Mouse (Mus musculus) midbrain, embryonic 13.5 days (tissue): Measurements from ENCODE around the gene Hyou1. TPM values are rescaled to one million over a fixed set of nuclear protein-coding genes. Genes with fewer than 3 reads are reported as not detected.
"Not testable (repeated sequence)": the region's sequence is repeated elsewhere in the genome, so short reads cannot be mapped to it uniquely, and the experiment has no call there.

Source experiments
- ATAC-seq: fragments of 200-750 bp; cut with Nextera tagmentation; 2 replicates; pipeline ENCODE4 v1.8.0; 2017; ENCODE audit warnings: mild to moderate bottlenecking, moderate TSS enrichment, moderate library complexity
- H3K27ac ChIP-seq: fragments of 300-500 bp; sonication (generic); 2 replicates; pipeline ENCODE4 v1.5.1; 2015; ENCODE audit warnings: inconsistent platforms, mild to moderate bottlenecking, moderate library complexity
- H3K27me3 ChIP-seq: fragments of 300-500 bp; sonication (generic); 2 replicates; pipeline ENCODE4 v1.6.1; 2015; ENCODE audit warnings: mild to moderate bottlenecking, inconsistent platforms
- H3K36me3 ChIP-seq: fragments of 300-500 bp; sonication (generic); 2 replicates; pipeline ENCODE4 v1.6.1; 2015; ENCODE audit warnings: mild to moderate bottlenecking, inconsistent platforms
- H3K4me1 ChIP-seq: fragments of 300-500 bp; sonication (generic); replicated peaks from 2 replicates; pipeline ENCODE4 v1.6.1; 2015; ENCODE audit warnings: inconsistent platforms
- H3K4me2 ChIP-seq: fragments of 300-500 bp; sonication (generic); replicated peaks from 2 replicates; pipeline ENCODE4 v1.6.1; 2015; ENCODE audit warnings: moderate library complexity, mild to moderate bottlenecking, inconsistent platforms
- H3K4me3 ChIP-seq: fragments of 300-500 bp; sonication (generic); replicated peaks from 2 replicates; pipeline ENCODE4 v1.5.1; 2015; ENCODE audit warnings: mild to moderate bottlenecking, inconsistent platforms
- H3K9ac ChIP-seq: fragments of 300-500 bp; sonication (generic); replicated peaks from 2 replicates; pipeline ENCODE4 v1.6.1; 2015; ENCODE audit warnings: mild to moderate bottlenecking, inconsistent platforms
- H3K9me3 ChIP-seq: fragments of 300-500 bp; sonication (generic); 2 replicates; pipeline ENCODE4 v1.6.1; 2016; ENCODE audit warnings: mild to moderate bottlenecking, inconsistent platforms
- WGBS: fragments of 180-500 bp; shearing (Covaris S2); methylation state at CpG from one replicate; pipeline ENCODE4 v1.1.7; 2015; 5-methylcytosine and 5-hydroxymethylcytosine counted together
- polyA plus RNA-seq: library from polyadenylated mRNA; unstranded; fragments of >200 nt; fragmentation: Nextera tagmentation; extraction: Ambion mirVana; gene quantifications from 2 replicates; pipeline ENCODE4 v1.2.1, GENCODE M21; 2015

Hyou1 gene
- polyA plus RNA-seq, 1 experiment from 2014 or later: 28.4 TPM

DNA sequence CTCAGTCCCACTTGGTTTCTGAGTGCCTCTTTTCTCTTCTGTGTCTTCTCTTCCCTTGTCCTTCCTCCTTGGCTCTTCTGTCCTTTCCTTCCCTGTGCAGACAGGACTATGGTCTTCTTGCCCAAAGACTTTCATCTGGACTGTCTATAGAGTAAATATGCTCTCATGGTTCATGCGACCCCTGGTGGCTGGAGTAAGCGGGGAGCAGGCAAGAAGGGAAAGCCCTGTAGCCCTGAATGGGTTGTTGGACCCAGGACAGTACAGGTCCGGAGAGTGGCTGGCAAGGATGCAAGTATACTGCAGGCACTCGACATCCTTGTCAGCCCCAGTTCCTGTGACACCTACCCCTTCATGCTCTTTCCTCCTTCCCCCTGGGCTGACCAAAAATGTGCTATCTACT, 12.2 kb downstream of the Hyou1 start:
- Histone ChIP-seq H3K9ac (no peak overlapping the region), H3K4me1 (peaks cover 6% of the 10 kb centered on the region), H3K9me3 (no peaks in the 10 kb centered on the region), H3K36me3 (peaks cover 59% of the 10 kb centered on the region), H3K4me3 (no peak overlapping the region), H3K4me2 (no peak overlapping the region), H3K27me3 (no peaks in the 10 kb centered on the region), H3K27ac (no peak overlapping the region)
- peak; percentile 52 for ATAC-seq
- WGBS: 46% methylated on average over 4 of the region's 4 CpGs

GRCm38 (mm10) chr9:44396684-44397411, 17.6 kb downstream of the Hyou1 start, which contains the start of gene Slc37a4:
Gene Slc37a4, plus strand, starts transcription at chr9:44396852.
- H3K4me1 ChIP-seq: peaks cover 28% of the 10 kb centered on the region
- H3K9ac ChIP-seq: peak within 1 kb of the TSS; percentile 83
- H3K36me3 ChIP-seq: peaks cover 41% of the 10 kb centered on the region
- H3K9me3 ChIP-seq: no peaks in the 10 kb centered on the region
- H3K27ac ChIP-seq: peak within 1 kb of the TSS; percentile 90
- under 1% methylated on average over 43 of the region's 43 CpGs for WGBS
- peak within 1 kb of the TSS; percentile 75 for H3K4me3 ChIP-seq
- no peaks in the 10 kb centered on the region for H3K27me3 ChIP-seq
- peak; percentile 99 for ATAC-seq
- H3K4me2 ChIP-seq: peak within 1 kb of the TSS; percentile 84

DNA sequence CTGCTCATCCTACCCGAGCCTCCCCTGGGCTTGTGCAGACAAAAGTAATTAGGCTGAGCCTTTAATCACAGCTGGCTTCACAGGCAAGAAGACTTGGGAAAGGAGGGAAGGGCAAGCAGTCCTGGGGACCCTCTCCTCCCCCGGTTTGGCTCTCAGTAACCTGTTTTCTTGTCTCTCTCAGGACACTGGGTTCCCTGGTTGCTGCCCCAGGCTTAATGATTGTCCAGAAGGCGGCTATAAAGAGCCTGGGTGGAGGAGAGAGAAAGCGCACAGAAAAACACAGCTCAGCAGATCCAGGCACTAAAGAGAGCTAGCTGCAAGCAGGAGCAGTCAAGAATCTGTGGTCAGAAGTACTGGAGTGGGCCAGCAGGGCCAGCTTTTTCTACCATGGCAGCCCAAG, 18.8 kb downstream of the Hyou1 start:
- no peaks in the 10 kb centered on the region for H3K27me3 ChIP-seq
- H3K4me3 ChIP-seq: peak overlapping the region; percentile 75
- peak overlapping the region; percentile 84 for H3K4me2 ChIP-seq
- peak overlapping the region; percentile 4; the same call in 1 of the 2 replicates for H3K27ac ChIP-seq
- WGBS: 12% methylated on average over 4 of the region's 4 CpGs
- ATAC-seq: no peak
- no peaks in the 10 kb centered on the region for H3K9me3 ChIP-seq
- H3K9ac ChIP-seq: peak overlapping the region; percentile 83
- H3K36me3 ChIP-seq: peaks cover 47% of the 10 kb centered on the region
- H3K4me1 ChIP-seq: peaks cover 28% of the 10 kb centered on the region

GRCm38 (mm10) chr9:44398551-44398950, 19.3 kb downstream of the Hyou1 start:
- peak overlapping the region; percentile 83 for H3K9ac ChIP-seq
- no peak overlapping the region for H3K27ac ChIP-seq
- WGBS: 83% methylated on average over 9 of the region's 9 CpGs
- H3K4me2 ChIP-seq: peak overlapping the region; percentile 84
- no peaks in the 10 kb centered on the region for H3K27me3 ChIP-seq
- no peaks in the 10 kb centered on the region for H3K9me3 ChIP-seq
- ATAC-seq: no peak
- 0 out of 2 replicates have a peak overlapping the region, but pooled peaks have one; percentile 75 for H3K4me3 ChIP-seq
- H3K36me3 ChIP-seq: peaks cover 52% of the 10 kb centered on the region
- H3K4me1 ChIP-seq: peaks cover 29% of the 10 kb centered on the region

DNA sequence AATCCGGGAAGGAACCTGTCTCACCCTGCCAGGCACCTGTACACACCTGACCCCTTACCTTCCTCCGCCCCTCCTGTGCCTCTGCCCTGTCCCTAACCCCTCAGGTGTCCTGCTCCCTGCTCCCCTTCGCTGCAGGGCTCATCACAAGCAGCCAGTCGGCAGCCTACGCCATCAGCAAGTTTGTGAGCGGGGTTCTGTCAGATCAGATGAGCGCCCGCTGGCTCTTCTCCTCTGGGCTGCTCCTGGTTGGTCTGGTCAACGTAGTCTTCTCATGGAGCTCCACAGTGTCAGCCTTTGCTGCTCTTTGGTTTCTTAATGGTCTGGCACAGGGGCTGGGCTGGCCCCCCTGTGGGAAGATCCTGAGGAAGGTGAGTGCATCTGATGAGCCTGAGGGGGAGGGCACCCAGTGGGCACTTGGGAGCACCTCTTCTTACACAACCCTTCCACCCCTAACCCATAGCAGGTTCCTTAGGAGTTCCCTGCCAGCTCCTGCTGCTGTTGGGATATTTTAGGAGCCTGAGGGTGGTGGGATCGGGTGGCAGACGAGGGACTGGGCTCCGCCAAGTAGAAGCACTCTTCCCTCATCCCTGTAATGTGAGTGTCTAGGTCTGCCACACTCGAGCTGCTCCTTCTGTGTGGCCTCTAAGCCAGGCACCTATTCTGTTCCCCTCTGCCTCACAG, 20.0 kb downstream of the Hyou1 start:
- H3K4me2 ChIP-seq: peak overlapping the region; percentile 84; the same call in 1 of the 2 replicates
- H3K4me3 ChIP-seq: no peak overlapping the region
- no peak overlapping the region for H3K27ac ChIP-seq
- peak overlapping the region; percentile 83; the same call in 1 of the 2 replicates for H3K9ac ChIP-seq
- no peaks in the 10 kb centered on the region for H3K27me3 ChIP-seq
- no peaks in the 10 kb centered on the region for H3K9me3 ChIP-seq
- peaks cover 33% of the 10 kb centered on the region for H3K4me1 ChIP-seq
- WGBS: 82% methylated on average over 13 of the region's 13 CpGs
- H3K36me3 ChIP-seq: peaks cover 59% of the 10 kb centered on the region
- no peak for ATAC-seq

DNA sequence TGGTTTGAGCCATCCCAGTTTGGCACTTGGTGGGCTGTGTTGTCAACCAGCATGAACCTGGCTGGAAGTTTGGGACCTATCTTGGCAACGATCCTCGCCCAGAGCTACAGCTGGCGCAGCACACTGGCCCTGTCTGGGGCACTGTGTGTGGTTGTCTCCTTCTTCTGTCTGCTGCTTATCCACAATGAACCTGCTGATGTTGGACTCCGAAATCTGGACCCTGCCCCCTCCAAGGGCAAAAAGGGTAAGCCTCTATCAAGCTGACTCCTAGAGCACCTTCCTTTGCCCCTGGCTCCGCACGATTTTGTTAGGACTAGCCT, 20.5 kb downstream of the Hyou1 start:
- 94% methylated on average over 6 of the region's 6 CpGs for WGBS
- Histone ChIP-seq H3K36me3 (peaks cover 64% of the 10 kb centered on the region), H3K9ac (no peak overlapping the region), H3K4me1 (peaks cover 36% of the 10 kb centered on the region), H3K4me2 (no peak overlapping the region), H3K9me3 (no peaks in the 10 kb centered on the region), H3K4me3 (no peak overlapping the region), H3K27me3 (no peaks in the 10 kb centered on the region), H3K27ac (no peak overlapping the region)
- ATAC-seq: no peak

GRCm38 (mm10) chr9:44401081-44401480, 21.8 kb downstream of the Hyou1 start:
- Histone ChIP-seq H3K27ac (no peak overlapping the region), H3K4me3 (no peak overlapping the region), H3K9me3 (no peaks in the 10 kb centered on the region), H3K4me2 (no peak overlapping the region), H3K27me3 (no peaks in the 10 kb centered on the region), H3K4me1 (peaks cover 47% of the 10 kb centered on the region), H3K36me3 (peaks cover 70% of the 10 kb centered on the region), H3K9ac (no peak overlapping the region)
- WGBS: 87% methylated on average over 4 of the region's 4 CpGs
- no peak for ATAC-seq

- Histone ChIP-seq H3K36me3 (peaks cover 67% of the 10 kb centered on the region), H3K4me2 (no peak overlapping the region)
- 86% methylated on average over 3 of the region's 3 CpGs for WGBS
Measured at GRCm38 (mm10) chr9:44405011-44405410, 25.7 kb downstream of the Hyou1 start.

DNA sequence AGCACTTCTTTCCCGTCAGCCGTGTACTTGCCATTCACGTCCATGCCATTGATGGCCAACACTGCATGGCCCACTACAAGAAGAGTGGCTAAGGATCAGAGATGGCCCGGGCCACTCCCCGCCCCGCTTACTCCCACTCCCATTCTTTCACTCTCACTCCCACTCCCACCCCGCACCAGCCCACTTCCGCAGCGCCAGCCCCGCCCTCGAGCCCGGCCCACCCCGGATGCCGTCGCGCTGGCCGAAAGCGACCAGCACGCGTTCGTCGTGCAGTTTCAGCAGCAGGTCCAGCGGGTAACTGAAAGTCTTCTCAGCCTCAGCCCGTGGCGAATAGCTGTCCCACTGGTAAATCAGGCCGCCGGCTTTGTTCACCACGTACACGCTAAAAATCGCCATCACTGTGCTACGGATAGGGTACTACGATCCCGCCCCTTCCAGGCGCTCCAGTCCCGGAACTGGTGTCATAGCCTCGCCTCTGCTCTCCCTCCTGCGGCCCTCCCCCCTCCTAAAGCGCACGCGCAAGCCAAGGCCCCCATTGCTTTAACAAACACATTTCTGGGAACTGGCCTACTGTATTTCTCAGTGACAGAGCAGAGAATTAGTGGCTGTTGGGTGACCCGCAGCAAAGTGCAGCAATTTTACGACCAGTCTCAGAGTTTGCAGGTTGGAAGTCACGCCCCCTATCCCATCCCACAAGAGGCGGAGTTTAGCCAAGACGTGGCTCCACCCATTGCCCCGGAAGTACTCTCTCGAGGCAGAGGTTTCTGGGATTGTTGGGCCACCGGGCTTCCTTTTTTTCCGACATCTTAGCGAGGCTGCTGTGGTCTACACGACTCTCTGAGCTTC, 27.8 kb downstream of the Hyou1 start, which contains the start of the genes Rps25 and Trappc4:
Gene Rps25, plus strand, starts transcription at position 234 of the 846 bp plus-strand sequence.
Gene Trappc4, minus strand, starts transcription at position 695 of the 846 bp plus-strand sequence.
- Histone ChIP-seq H3K4me2 (peak within 1 kb of the TSS; percentile 81), H3K36me3 (peaks cover 67% of the 10 kb centered on the region), H3K27me3 (no peaks in the 10 kb centered on the region), H3K9ac (peak within 1 kb of the TSS; percentile 84), H3K27ac (peak within 1 kb of the TSS; percentile 94), H3K4me1 (peaks cover 41% of the 10 kb centered on the region), H3K4me3 (peak within 1 kb of the TSS; percentile 75), H3K9me3 (no peaks in the 10 kb centered on the region)
- under 1% methylated on average over 51 of the region's 51 CpGs for WGBS
- ATAC-seq: peak; percentile 98

More at GRCm38 (mm10) chr9:44405011-44405410, 25.7 kb downstream of the Hyou1 start:
- no peaks in the 10 kb centered on the region for H3K9me3 ChIP-seq
- no peaks in the 10 kb centered on the region for H3K27me3 ChIP-seq
- H3K4me1 ChIP-seq: peaks cover 41% of the 10 kb centered on the region
- H3K4me3 ChIP-seq: no peak overlapping the region
- H3K27ac ChIP-seq: no peak overlapping the region
- H3K9ac ChIP-seq: no peak overlapping the region
- ATAC-seq: no peak

DNA sequence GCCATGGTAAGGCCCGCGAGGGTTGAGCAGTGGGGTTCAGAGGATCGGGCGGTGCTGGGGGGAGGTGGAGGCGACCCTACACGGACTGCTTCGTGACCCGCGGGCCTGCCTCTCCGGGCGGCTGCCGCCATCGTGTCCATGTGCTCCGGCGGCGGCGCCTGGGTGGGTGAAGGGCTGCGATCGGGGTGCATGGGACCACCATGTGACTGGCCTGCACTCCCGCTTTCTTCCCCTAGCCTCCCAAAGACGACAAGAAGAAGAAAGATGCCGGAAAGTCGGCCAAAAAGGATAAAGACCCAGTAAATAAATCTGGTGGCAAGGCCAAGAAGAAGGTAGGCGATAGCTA, 28.4 kb downstream of the Hyou1 start:
- peak overlapping the region; percentile 75 for H3K4me3 ChIP-seq
- H3K4me2 ChIP-seq: peak overlapping the region; percentile 81
- under 1% methylated on average over 24 of the region's 24 CpGs for WGBS
- peaks cover 41% of the 10 kb centered on the region for H3K4me1 ChIP-seq
- peaks cover 67% of the 10 kb centered on the region for H3K36me3 ChIP-seq
- no peak for ATAC-seq
- no peaks in the 10 kb centered on the region for H3K27me3 ChIP-seq
- no peaks in the 10 kb centered on the region for H3K9me3 ChIP-seq
- peak overlapping the region; percentile 84 for H3K9ac ChIP-seq
- H3K27ac ChIP-seq: peak overlapping the region; percentile 94

DNA sequence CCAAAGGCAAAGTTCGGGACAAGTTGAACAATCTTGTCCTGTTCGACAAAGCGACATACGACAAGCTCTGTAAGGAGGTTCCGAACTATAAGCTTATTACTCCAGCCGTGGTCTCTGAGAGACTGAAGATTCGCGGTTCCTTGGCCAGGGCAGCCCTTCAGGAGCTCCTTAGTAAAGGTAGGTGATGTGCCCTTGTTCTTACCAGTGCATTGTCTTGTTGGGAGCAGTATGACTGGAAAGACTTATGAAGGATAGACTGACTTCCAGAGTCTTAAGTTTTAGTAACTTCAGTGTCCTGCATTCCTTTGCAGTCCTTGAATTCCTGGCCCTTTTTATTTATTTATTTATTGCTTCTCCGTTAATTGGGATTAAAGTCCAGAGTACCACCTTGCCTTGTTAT, 29.4 kb downstream of the Hyou1 start:
- peaks cover 65% of the 10 kb centered on the region for H3K36me3 ChIP-seq
- H3K27me3 ChIP-seq, H3K9me3 ChIP-seq, ATAC-seq, H3K27ac ChIP-seq, H3K9ac ChIP-seq: not testable (repeated sequence)
- H3K4me3 ChIP-seq: peak overlapping the region; percentile 75
- peaks cover 39% of the 10 kb centered on the region for H3K4me1 ChIP-seq
- 88% methylated on average over 9 of the region's 9 CpGs for WGBS
- peak overlapping the region; percentile 81 for H3K4me2 ChIP-seq
